Mouse (Mus musculus) limb, embryonic 11.5 days (tissue): ENCODE measurements around the gene Dido1. TPM values are rescaled to one million over a fixed set of nuclear protein-coding genes. Genes with fewer than 3 reads are reported as not detected.

Experiments
- ATAC-seq: fragments of 200-750 bp; cut with Nextera tagmentation; 2 replicates; pipeline ENCODE4 v1.8.0; 2017; ENCODE audit warnings: low read depth; ENCODE audit not compliant: insufficient number of reproducible peaks, low FRiP score, low TSS enrichment
- DNase-seq: peaks from one replicate; pipeline ENCODE4 v3.0.0-alpha.2; 2015; ENCODE audit warnings: low spot score
- H3K27ac ChIP-seq: fragments of 300-500 bp; sonication (generic); replicated peaks from 2 replicates; pipeline ENCODE4 v1.5.1; 2014; ENCODE audit warnings: low read depth, mild to moderate bottlenecking, low read length
- H3K27me3 ChIP-seq: fragments of 300-500 bp; sonication (generic); 2 replicates; pipeline ENCODE4 v1.6.1; 2014; ENCODE audit warnings: mild to moderate bottlenecking, low read length, mixed read lengths; ENCODE audit not compliant: control insufficient read depth, insufficient read depth
- H3K36me3 ChIP-seq: fragments of 300-500 bp; sonication (generic); 2 replicates; pipeline ENCODE4 v1.6.1; 2014; ENCODE audit warnings: mild to moderate bottlenecking, low read length, moderate library complexity, mixed read lengths; ENCODE audit not compliant: control insufficient read depth, insufficient read depth
- H3K4me1 ChIP-seq: fragments of 300-500 bp; sonication (generic); 2 replicates; pipeline ENCODE4 v1.6.1; 2014; ENCODE audit warnings: low read length, mixed read lengths; ENCODE audit not compliant: control insufficient read depth, insufficient read depth
- H3K4me2 ChIP-seq: fragments of 300-500 bp; sonication (generic); 2 replicates; pipeline ENCODE4 v1.6.1; 2014; ENCODE audit warnings: low read depth, mild to moderate bottlenecking, moderate library complexity; ENCODE audit not compliant: severe bottlenecking
- H3K4me3 ChIP-seq: fragments of 300-500 bp; sonication (generic); 2 replicates; pipeline ENCODE4 v1.5.1; 2014; ENCODE audit warnings: low read depth, low read length
- H3K9ac ChIP-seq: fragments of 300-500 bp; sonication (generic); 2 replicates; pipeline ENCODE4 v1.6.1; 2014; ENCODE audit warnings: mild to moderate bottlenecking, low read length
- H3K9me3 ChIP-seq: fragments of 300-500 bp; sonication (generic); 2 replicates; pipeline ENCODE4 v1.6.1; 2016; ENCODE audit warnings: low read length; ENCODE audit not compliant: control insufficient read depth
- WGBS: fragments of 180-500 bp; shearing (Covaris S2); extraction: QIAGEN DNeasy Blood & Tissue Kit; methylation state at CpG from one replicate; pipeline ENCODE4 v1.1.7; 2014; 5-methylcytosine and 5-hydroxymethylcytosine counted together
- polyA plus RNA-seq: library from polyadenylated mRNA; unstranded; fragments of >200 nt; fragmentation: Nextera tagmentation; extraction: Ambion mirVana; gene quantifications from 2 replicates; pipeline ENCODE4 v1.2.1, GENCODE M21; 2014

The Dido1 gene
- polyA plus RNA-seq, 1 experiment from 2014 or later = 30.0 TPM

GRCm38 (mm10) chr2:180743321-180743720 lies 33.5 kb upstream of the Dido1 start:
- no peak overlapping the region for H3K27ac ChIP-seq
- no peaks in the 10 kb centered on the region for H3K36me3 ChIP-seq
- no peak overlapping the region for H3K4me3 ChIP-seq
- no peaks in the 10 kb centered on the region for H3K9me3 ChIP-seq
- DNase-seq (no peak), ATAC-seq (no peak)
- H3K9ac ChIP-seq = no peak overlapping the region
- H3K27me3 ChIP-seq = no peaks in the 10 kb centered on the region
- no peak overlapping the region for H3K4me2 ChIP-seq
- no peaks in the 10 kb centered on the region for H3K4me1 ChIP-seq
- WGBS = 94% methylated on average over 2 of the region's 2 CpGs

- no peak overlapping the region for H3K4me2 ChIP-seq
- no peaks in the 10 kb centered on the region for H3K9me3 ChIP-seq
- H3K27me3 ChIP-seq = no peaks in the 10 kb centered on the region
- DNase-seq = no peak
- no peaks in the 10 kb centered on the region for H3K4me1 ChIP-seq
- 91% methylated on average over 6 of the region's 6 CpGs for WGBS
- no peak overlapping the region for H3K27ac ChIP-seq
- ATAC-seq = no peak
- no peaks in the 10 kb centered on the region for H3K36me3 ChIP-seq
- no peak overlapping the region for H3K9ac ChIP-seq
- H3K4me3 ChIP-seq = no peak overlapping the region
These were observed 33.0 kb upstream of the Dido1 start for GRCm38 (mm10) chr2:180742820-180743219.

DNA sequence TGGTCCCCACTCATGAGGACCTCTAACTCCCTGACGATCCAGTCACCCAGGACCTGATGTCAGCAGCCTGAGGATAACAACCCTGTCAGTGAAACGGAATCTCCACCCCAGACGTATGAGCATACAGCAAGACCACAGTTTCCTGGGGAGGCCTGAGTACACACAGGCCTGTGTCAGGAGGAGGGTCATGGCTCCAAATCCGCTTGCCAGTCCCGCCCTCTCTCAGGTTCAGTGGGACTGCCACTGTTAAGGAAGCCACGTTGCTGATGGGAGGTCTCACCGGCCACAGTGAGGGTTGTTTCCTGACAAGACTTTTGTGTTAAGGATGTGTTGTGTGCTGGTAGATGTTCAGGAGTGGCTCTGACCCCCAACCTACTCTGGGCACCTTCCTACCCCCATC lies 31.6 kb upstream of the Dido1 start:
- Histone ChIP-seq H3K4me2 (no peak overlapping the region), H3K4me1 (no peaks in the 10 kb centered on the region), H3K9me3 (no peaks in the 10 kb centered on the region), H3K4me3 (no peak overlapping the region), H3K36me3 (no peaks in the 10 kb centered on the region), H3K9ac (no peak overlapping the region), H3K27ac (no peak overlapping the region), H3K27me3 (no peaks in the 10 kb centered on the region)
- DNase-seq = no peak
- no peak for ATAC-seq
- 79% methylated on average over 7 of the region's 7 CpGs for WGBS

DNA sequence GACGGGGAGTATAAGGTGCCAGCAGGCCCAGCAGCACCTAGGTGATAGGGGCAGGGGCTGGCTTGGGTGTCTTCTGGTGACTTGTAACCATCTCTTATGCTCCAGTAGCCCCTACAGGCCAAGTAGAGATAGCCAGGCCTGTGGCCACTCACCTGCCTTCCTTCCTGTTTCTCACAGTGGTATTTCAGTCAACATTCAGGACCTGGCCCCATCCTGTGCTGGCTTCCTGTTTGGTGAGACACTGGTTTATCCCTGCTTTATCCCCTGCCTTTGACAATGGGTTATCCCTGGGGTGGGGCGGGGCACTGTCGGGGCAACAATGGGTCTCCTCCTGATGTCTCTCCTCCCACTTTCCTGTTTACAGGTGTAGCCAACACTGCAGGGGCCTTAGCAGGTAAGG lies 30.6 kb upstream of the Dido1 start:
- Histone ChIP-seq H3K4me1 (no peaks in the 10 kb centered on the region), H3K27me3 (no peaks in the 10 kb centered on the region), H3K4me2 (no peak overlapping the region), H3K4me3 (no peak overlapping the region), H3K9ac (no peak overlapping the region), H3K36me3 (no peaks in the 10 kb centered on the region), H3K9me3 (no peaks in the 10 kb centered on the region), H3K27ac (no peak overlapping the region)
- DNase-seq (no peak), ATAC-seq (no peak)
- WGBS = 28% methylated on average over 3 of the region's 3 CpGs

DNA sequence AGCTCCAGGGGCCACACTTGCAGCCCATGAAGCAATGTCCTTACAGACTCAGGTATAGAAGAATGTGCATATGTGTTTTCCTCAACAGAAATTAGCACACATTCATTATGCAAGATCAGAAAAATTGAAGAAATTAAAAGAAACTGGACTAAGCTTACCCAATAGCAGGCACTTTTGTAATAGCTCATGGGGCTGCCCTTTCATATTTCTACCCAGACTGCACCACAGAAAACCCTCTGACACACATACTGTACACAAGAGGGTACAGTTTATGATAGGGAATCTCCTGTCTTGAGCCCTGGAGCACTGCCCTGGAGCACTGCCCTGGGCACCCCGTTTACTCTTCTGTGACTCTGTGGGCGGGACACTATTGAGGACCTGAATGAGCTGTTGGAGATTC lies 28.2 kb upstream of the Dido1 start:
- no peaks in the 10 kb centered on the region for H3K27me3 ChIP-seq
- 76% methylated on average over 2 of the region's 2 CpGs for WGBS
- no peak overlapping the region for H3K4me3 ChIP-seq
- no peak for DNase-seq
- no peaks in the 10 kb centered on the region for H3K36me3 ChIP-seq
- no peak for ATAC-seq
- H3K9ac ChIP-seq = no peak overlapping the region
- no peaks in the 10 kb centered on the region for H3K9me3 ChIP-seq
- no peak overlapping the region for H3K4me2 ChIP-seq
- H3K4me1 ChIP-seq = no peaks in the 10 kb centered on the region
- H3K27ac ChIP-seq = no peak overlapping the region

GRCm38 (mm10) chr2:180735232-180735631 lies 25.4 kb upstream of the Dido1 start:
- 78% methylated on average over 7 of the region's 7 CpGs for WGBS
- no peak overlapping the region for H3K9ac ChIP-seq
- H3K27ac ChIP-seq = no peak overlapping the region
- no peak overlapping the region for H3K4me3 ChIP-seq
- H3K9me3 ChIP-seq = no peaks in the 10 kb centered on the region
- DNase-seq = no peak
- no peak overlapping the region for H3K4me2 ChIP-seq
- no peaks in the 10 kb centered on the region for H3K27me3 ChIP-seq
- no peaks in the 10 kb centered on the region for H3K4me1 ChIP-seq
- no peak for ATAC-seq
- no peaks in the 10 kb centered on the region for H3K36me3 ChIP-seq

DNA sequence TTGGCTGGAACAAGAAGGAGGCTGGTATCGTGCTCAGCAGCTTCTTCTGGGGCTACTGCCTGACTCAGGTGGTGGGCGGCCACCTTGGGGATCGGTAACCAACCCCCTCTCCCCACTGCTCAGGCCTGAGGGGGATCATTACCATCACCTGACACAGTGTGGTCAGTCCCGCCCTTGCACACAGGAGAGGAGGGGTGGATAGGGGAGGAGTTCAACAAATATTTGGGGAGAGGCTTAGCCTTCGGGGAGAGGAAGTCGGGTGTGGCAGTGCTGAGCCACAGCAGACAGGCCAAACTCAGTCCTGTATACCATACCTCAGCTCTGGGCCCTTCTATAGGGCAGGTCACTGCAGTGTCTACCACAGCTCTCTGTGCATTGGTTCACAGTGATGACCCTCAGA lies 22.2 kb upstream of the Dido1 start:
- H3K4me2 ChIP-seq = no peak overlapping the region
- ATAC-seq = no peak
- 68% methylated on average over 5 of the region's 6 CpGs for WGBS
- no peak overlapping the region for H3K27ac ChIP-seq
- H3K4me1 ChIP-seq = no peaks in the 10 kb centered on the region
- H3K36me3 ChIP-seq = no peaks in the 10 kb centered on the region
- no peaks in the 10 kb centered on the region for H3K27me3 ChIP-seq
- H3K9me3 ChIP-seq = no peaks in the 10 kb centered on the region
- H3K9ac ChIP-seq = no peak overlapping the region
- no peak for DNase-seq
- no peak overlapping the region for H3K4me3 ChIP-seq

DNA sequence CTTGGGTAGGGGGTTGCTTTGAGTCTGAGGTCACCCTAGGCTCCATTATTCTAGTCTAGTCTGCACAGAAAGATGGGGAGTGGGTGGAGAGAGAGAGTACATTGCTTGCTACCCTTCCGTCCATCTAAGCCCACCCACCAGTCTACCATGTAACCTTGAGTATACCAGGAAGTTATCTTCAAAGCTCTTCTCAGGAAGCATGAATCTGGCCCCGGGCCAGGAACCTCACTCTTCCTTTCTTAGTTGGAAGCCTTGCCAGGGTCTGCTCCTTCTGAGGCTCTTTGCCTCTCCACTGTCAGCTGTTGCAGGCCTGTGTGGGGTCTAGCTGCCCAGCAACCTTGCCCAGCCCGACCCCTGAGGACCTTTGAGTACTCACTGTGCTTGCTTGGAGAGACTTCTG lies 21.2 kb upstream of the Dido1 start:
- Histone ChIP-seq H3K27me3 (no peaks in the 10 kb centered on the region), H3K4me1 (no peaks in the 10 kb centered on the region), H3K36me3 (no peaks in the 10 kb centered on the region), H3K9ac (no peak overlapping the region), H3K9me3 (no peaks in the 10 kb centered on the region), H3K4me3 (no peak overlapping the region), H3K27ac (no peak overlapping the region), H3K4me2 (no peak overlapping the region)
- WGBS = 73% methylated on average over 3 of the region's 3 CpGs
- DNase-seq (no peak), ATAC-seq (no peak)

GRCm38 (mm10) chr2:180727613-180728021 lies 17.8 kb upstream of the Dido1 start:
- 65% methylated on average over 4 of the region's 4 CpGs for WGBS
- Histone ChIP-seq H3K27ac (no peak overlapping the region), H3K9me3 (no peaks in the 10 kb centered on the region), H3K36me3 (peaks cover 6% of the 10 kb centered on the region; the same call in 1 of the 2 replicates), H3K9ac (no peak overlapping the region), H3K4me2 (no peak overlapping the region), H3K27me3 (no peaks in the 10 kb centered on the region), H3K4me3 (no peak overlapping the region), H3K4me1 (peaks cover 5% of the 10 kb centered on the region; the same call in 1 of the 2 replicates)
- ATAC-seq (no peak), DNase-seq (no peak)
